Mouse (Mus musculus) liver, postnatal 0 days (tissue): ENCODE data around the gene Aaas. TPM values are rescaled to one million over a fixed set of nuclear protein-coding genes. Genes with fewer than 3 reads are reported as not detected.
A peak's percentile ranks its signal among the peaks of the same experiment; 100 is the strongest.

ENCODE experiments used
- ATAC-seq: fragments of 200-750 bp; cut with Nextera tagmentation; 2 replicates; pipeline ENCODE4 v1.8.0; 2017; ENCODE audit warnings: mild to moderate bottlenecking, moderate library complexity
- DNase-seq: peaks from one replicate; pipeline ENCODE4 v3.0.0-alpha.2; 2016
- H3K27ac ChIP-seq: fragments of 300-500 bp; sonication (generic); 2 replicates; pipeline ENCODE4 v1.5.1; 2014; ENCODE audit warnings: antibody characterized with exemption, moderate library complexity, mild to moderate bottlenecking, low read depth
- H3K27me3 ChIP-seq: fragments of 300-500 bp; sonication (generic); 2 replicates; pipeline ENCODE4 v1.6.1; 2014; ENCODE audit warnings: low read length, control low read depth, mixed read lengths; ENCODE audit not compliant: insufficient read depth
- H3K36me3 ChIP-seq: fragments of 300-500 bp; sonication (generic); replicated peaks from 2 replicates; pipeline ENCODE4 v1.6.1; 2014; ENCODE audit warnings: mild to moderate bottlenecking, control low read depth, low read length, moderate library complexity, mixed read lengths; ENCODE audit not compliant: insufficient read depth
- H3K4me1 ChIP-seq: fragments of 300-500 bp; sonication (generic); 2 replicates; pipeline ENCODE4 v1.6.1; 2014; ENCODE audit warnings: antibody characterized with exemption, mild to moderate bottlenecking, control low read depth; ENCODE audit not compliant: insufficient read depth
- H3K4me2 ChIP-seq: fragments of 300-500 bp; sonication (generic); 2 replicates; pipeline ENCODE4 v1.6.1; 2014; ENCODE audit warnings: low read depth, mild to moderate bottlenecking, low read length, moderate library complexity, mixed read lengths
- H3K4me3 ChIP-seq: fragments of 300-500 bp; sonication (generic); 2 replicates; pipeline ENCODE4 v1.5.1; 2014; ENCODE audit warnings: low read depth, low read length
- H3K9ac ChIP-seq: fragments of 300-500 bp; sonication (generic); replicated peaks from 2 replicates; pipeline ENCODE4 v1.6.1; 2014; ENCODE audit warnings: mild to moderate bottlenecking, moderate library complexity
- H3K9me3 ChIP-seq: fragments of 300-500 bp; sonication (generic); 2 replicates; pipeline ENCODE4 v1.6.1; 2016; ENCODE audit warnings: mild to moderate bottlenecking, control low read depth, low read length, mixed read lengths
- CTCF ChIP-seq: sonication (generic); IDR thresholded peaks from 2 replicates; pipeline ENCODE4 v1.5.1; 2016; ENCODE audit warnings: antibody characterized with exemption, low read depth
- EP300 ChIP-seq: IDR thresholded peaks from 2 replicates; pipeline ENCODE4 v1.6.1; 2016; ENCODE audit warnings: antibody characterized with exemption, low read depth, mild to moderate bottlenecking
- WGBS: fragments of 180-500 bp; shearing (Covaris S2); extraction: QIAGEN DNeasy Blood & Tissue Kit; methylation state at CpG from one replicate; pipeline ENCODE4 v1.1.7; 2014; ENCODE audit not compliant: insufficient replicate concordance; 5-methylcytosine and 5-hydroxymethylcytosine counted together
- polyA plus RNA-seq: library from polyadenylated mRNA; unstranded; fragments of >200 nt; fragmentation: Nextera tagmentation; extraction: Ambion mirVana; gene quantifications from 2 replicates; pipeline ENCODE4 v1.2.1, GENCODE M21; 2015

Gene Aaas
- polyA plus RNA-seq, 1 experiment from 2014 or later, result 18.8 TPM

GRCm38 (mm10) chr15:102376453-102377162 is 26.0 kb upstream of the Aaas start:
- peaks cover 4% of the 10 kb centered on the region; the same call in 1 of the 2 replicates for H3K27me3 ChIP-seq
- H3K36me3 ChIP-seq, result no peaks in the 10 kb centered on the region
- DNase-seq, result peak; percentile 82
- TF ChIP-seq CTCF (no peak), EP300 (no peak)
- peaks cover 13% of the 10 kb centered on the region for H3K4me1 ChIP-seq
- H3K9ac ChIP-seq, result peak overlapping the region; percentile 67
- ATAC-seq, result peak; percentile 87
- peak overlapping the region; percentile 65 for H3K4me3 ChIP-seq
- 2% methylated on average over 32 of the region's 43 CpGs for WGBS
- peak overlapping the region; percentile 98 for H3K4me2 ChIP-seq
- no peaks in the 10 kb centered on the region for H3K9me3 ChIP-seq
- peak overlapping the region; percentile 60; the same call in 1 of the 2 replicates for H3K27ac ChIP-seq

DNA sequence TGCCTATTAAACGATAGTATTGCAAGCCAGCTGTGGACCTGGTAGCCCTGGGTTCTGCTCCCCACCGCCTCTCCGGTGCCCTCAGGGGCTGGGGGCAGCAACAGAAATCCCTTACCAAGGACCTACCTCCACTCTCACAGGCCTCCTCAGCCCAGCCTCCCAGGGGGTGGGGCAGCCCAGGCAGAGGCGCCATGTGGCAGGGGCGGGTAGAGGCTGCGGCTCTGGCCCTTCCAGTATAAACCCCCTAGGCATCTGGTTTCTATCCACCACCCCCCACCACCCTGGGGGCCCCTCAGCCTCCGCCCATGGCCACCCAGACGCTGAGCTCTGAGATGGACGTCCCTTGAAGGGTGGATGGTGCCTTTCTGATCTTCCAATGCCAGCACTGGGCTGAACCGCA is 20.2 kb upstream of the Aaas start:
- no peaks in the 10 kb centered on the region for H3K4me1 ChIP-seq
- ATAC-seq, result no peak
- no peaks in the 10 kb centered on the region for H3K36me3 ChIP-seq
- H3K9ac ChIP-seq, result 0 out of 2 replicates have a peak overlapping the region, but pooled peaks have one; percentile 7
- TF ChIP-seq EP300 (no peak), CTCF (no peak)
- H3K27ac ChIP-seq, result no peak overlapping the region
- no peak overlapping the region for H3K4me2 ChIP-seq
- H3K9me3 ChIP-seq, result no peaks in the 10 kb centered on the region
- WGBS, result 20% methylated on average over 10 of the region's 10 CpGs
- no peak for DNase-seq
- H3K4me3 ChIP-seq, result no peak overlapping the region
- peaks cover 35% of the 10 kb centered on the region for H3K27me3 ChIP-seq

GRCm38 (mm10) chr15:102369972-102370371 is 19.4 kb upstream of the Aaas start:
- no peaks in the 10 kb centered on the region for H3K9me3 ChIP-seq
- peaks cover 40% of the 10 kb centered on the region for H3K27me3 ChIP-seq
- no peaks in the 10 kb centered on the region for H3K36me3 ChIP-seq
- no peak overlapping the region; the same call in 1 of the 2 replicates for H3K4me2 ChIP-seq
- no peak overlapping the region for H3K9ac ChIP-seq
- DNase-seq, result no peak
- TF ChIP-seq CTCF (no peak), EP300 (no peak)
- no peaks in the 10 kb centered on the region for H3K4me1 ChIP-seq
- ATAC-seq, result no peak
- H3K4me3 ChIP-seq, result no peak overlapping the region
- no peak overlapping the region for H3K27ac ChIP-seq
- WGBS, result 21% methylated on average over 13 of the region's 13 CpGs

DNA sequence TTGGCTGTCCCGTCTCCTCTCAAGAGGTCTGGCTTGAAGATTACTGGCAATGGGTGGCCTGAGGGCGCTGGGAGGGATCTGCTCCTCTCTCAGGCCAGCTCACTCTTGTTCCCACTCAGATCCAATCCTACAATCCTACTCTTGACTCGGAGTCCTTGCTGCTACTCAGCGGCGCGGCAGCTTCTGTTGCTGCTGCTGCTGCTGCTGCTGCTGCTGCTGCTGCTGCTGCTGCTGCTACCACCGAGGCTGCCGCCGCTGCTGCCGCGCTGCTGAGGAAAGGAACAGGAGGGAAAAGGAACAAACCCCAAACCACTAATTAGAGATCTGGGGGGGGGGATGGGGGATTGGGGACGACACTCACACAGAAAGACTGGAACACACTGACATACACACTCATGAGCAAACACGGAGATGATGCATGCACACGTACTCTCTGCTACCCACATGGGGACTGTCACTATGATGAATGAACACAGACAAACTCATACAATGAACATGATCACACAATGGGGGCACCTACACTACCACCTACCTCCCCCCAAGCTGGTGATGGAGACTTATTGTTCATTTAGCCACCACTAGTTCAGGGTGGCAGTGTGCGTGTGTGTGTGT is 16.3 kb upstream of the Aaas start, which contains the start of gene Sp7:
Gene Sp7 (minus strand): TSS at position 450 of the 612 bp plus-strand sequence.
- Histone ChIP-seq H3K36me3 (no peaks in the 10 kb centered on the region), H3K4me2 (no peak within 1 kb of the TSS), H3K27ac (no peak within 1 kb of the TSS), H3K9ac (no peak within 1 kb of the TSS), H3K4me3 (no peak within 1 kb of the TSS), H3K4me1 (no peaks in the 10 kb centered on the region), H3K9me3 (no peaks in the 10 kb centered on the region), H3K27me3 (peaks cover 57% of the 10 kb centered on the region)
- TF ChIP-seq EP300 (no peak), CTCF (no peak)
- DNase-seq (no peak), ATAC-seq (no peak)
- WGBS, result 12% methylated on average over 11 of the region's 15 CpGs

DNA sequence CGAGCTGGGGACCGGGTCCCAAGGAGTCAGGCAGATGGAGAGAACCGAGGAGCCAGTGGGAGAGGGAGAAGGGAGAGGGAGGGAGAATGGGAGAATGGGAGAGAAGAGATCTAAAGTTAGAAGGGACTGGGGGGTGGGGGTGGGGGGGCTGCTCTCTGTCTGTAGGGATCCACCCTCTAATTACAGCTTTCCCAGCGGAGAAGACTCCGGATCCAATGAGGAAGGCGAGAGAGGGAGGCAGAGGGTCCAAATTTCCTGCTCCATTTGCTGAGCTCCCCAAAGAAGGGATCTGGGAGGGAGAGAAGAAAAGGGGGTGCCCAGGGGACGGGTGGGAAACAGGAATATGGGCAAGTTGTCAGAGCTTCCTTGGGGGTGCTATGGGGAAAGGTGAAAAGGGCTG is 15.7 kb upstream of the Aaas start:
- Histone ChIP-seq H3K27ac (no peak overlapping the region), H3K36me3 (no peaks in the 10 kb centered on the region), H3K27me3 (peaks cover 55% of the 10 kb centered on the region), H3K4me3 (no peak overlapping the region), H3K4me2 (no peak overlapping the region), H3K9ac (no peak overlapping the region), H3K9me3 (no peaks in the 10 kb centered on the region), H3K4me1 (no peaks in the 10 kb centered on the region)
- WGBS, result 27% methylated on average over 7 of the region's 7 CpGs
- TF ChIP-seq EP300, result no peak
- no peak for ATAC-seq
- DNase-seq, result no peak

GRCm38 (mm10) chr15:102364678-102365077 is 14.1 kb upstream of the Aaas start:
- 57% methylated on average over 1 of the region's 1 CpGs for WGBS
- DNase-seq (no peak), ATAC-seq (no peak)
- TF ChIP-seq CTCF, result no peak
- no peak for TF ChIP-seq EP300
- no peak overlapping the region for H3K27ac ChIP-seq
- H3K4me1 ChIP-seq, result no peaks in the 10 kb centered on the region
- H3K4me3 ChIP-seq, result no peak overlapping the region
- no peaks in the 10 kb centered on the region for H3K9me3 ChIP-seq
- peaks cover 46% of the 10 kb centered on the region for H3K27me3 ChIP-seq
- H3K4me2 ChIP-seq, result no peak overlapping the region
- H3K36me3 ChIP-seq, result no peaks in the 10 kb centered on the region
- no peak overlapping the region for H3K9ac ChIP-seq
